Mouse (Mus musculus) right cerebral cortex, postnatal 14 days (tissue): ENCODE results near the gene Pnpo.

ENCODE experiments used
- DNase-seq: peaks from one replicate; pipeline ENCODE4 v3.0.0; 2022

The Pnpo gene

GRCm38 (mm10) chr11:96943746-96944304, at the start of gene Pnpo:
TSS of gene Pnpo (minus strand) at chr11:96943986.
- peak; percentile 86 for DNase-seq

- DNase-seq = no peak
These were observed 49.0 kb upstream of the Pnpo start for GRCm38 (mm10) chr11:96992722-96993311.

GRCm38 (mm10) chr11:96991501-96991900, 47.7 kb upstream of the Pnpo start:
- no peak for DNase-seq

GRCm38 (mm10) chr11:96987873-96988655, 44.3 kb upstream of the Pnpo start:
- DNase-seq = no peak

- DNase-seq = no peak
These were observed 42.7 kb upstream of the Pnpo start for GRCm38 (mm10) chr11:96986463-96986862.

- DNase-seq = no peak
These were observed 41.1 kb upstream of the Pnpo start for GRCm38 (mm10) chr11:96984903-96985302.

GRCm38 (mm10) chr11:96982859-96983258, 39.1 kb upstream of the Pnpo start, which contains the start of gene Sp2:
TSS of gene Sp2 (minus strand) at chr11:96982959.
- no peak for DNase-seq

- DNase-seq = peak; percentile 81
These were observed 38.6 kb upstream of the Pnpo start for GRCm38 (mm10) chr11:96982355-96982754.

GRCm38 (mm10) chr11:96981461-96981860, 37.7 kb upstream of the Pnpo start:
- DNase-seq = no peak

GRCm38 (mm10) chr11:96980021-96980420, 36.2 kb upstream of the Pnpo start:
- no peak for DNase-seq

GRCm38 (mm10) chr11:96979329-96979728, 35.5 kb upstream of the Pnpo start:
- DNase-seq = no peak

- DNase-seq = no peak
These were observed 34.8 kb upstream of the Pnpo start for GRCm38 (mm10) chr11:96978401-96979246.

- DNase-seq = peak; percentile 99
These were observed 34.0 kb upstream of the Pnpo start for GRCm38 (mm10) chr11:96977606-96978400.

- peak; percentile 79 for DNase-seq
These were observed 33.3 kb upstream of the Pnpo start for GRCm38 (mm10) chr11:96976911-96977591.

GRCm38 (mm10) chr11:96976379-96976687, 32.5 kb upstream of the Pnpo start:
- DNase-seq = no peak

GRCm38 (mm10) chr11:96975511-96976378, 32.0 kb upstream of the Pnpo start:
- no peak for DNase-seq

GRCm38 (mm10) chr11:96974813-96975212, 31.0 kb upstream of the Pnpo start:
- no peak for DNase-seq

- no peak for DNase-seq
These were observed 29.7 kb upstream of the Pnpo start for GRCm38 (mm10) chr11:96973426-96973964.

- DNase-seq = no peak
These were observed 29.1 kb upstream of the Pnpo start for GRCm38 (mm10) chr11:96972906-96973305.

- DNase-seq = no peak
These were observed 26.6 kb upstream of the Pnpo start for GRCm38 (mm10) chr11:96970341-96970740.

- no peak for DNase-seq
These were observed 26.0 kb upstream of the Pnpo start for GRCm38 (mm10) chr11:96969746-96970145.
